Mouse (Mus musculus) forebrain, embryonic 16.5 days (tissue): ENCODE measurements around the gene Prelid3b. TPM values are rescaled to one million over a fixed set of nuclear protein-coding genes. Genes with fewer than 3 reads are reported as not detected.

Experiments used
- ATAC-seq: fragments of 200-750 bp; cut with Nextera tagmentation; 2 replicates; pipeline ENCODE4 v1.8.0; 2017; ENCODE audit warnings: mild to moderate bottlenecking, moderate library complexity
- H3K27ac ChIP-seq: fragments of 300-500 bp; sonication (generic); 2 replicates; pipeline ENCODE4 v1.5.1; 2014; ENCODE audit warnings: low read length, control low read depth
- H3K27me3 ChIP-seq: fragments of 300-500 bp; sonication (generic); replicated peaks from 2 replicates; pipeline ENCODE4 v1.6.1; 2014; ENCODE audit warnings: low read length; ENCODE audit not compliant: control insufficient read depth, insufficient read depth
- H3K36me3 ChIP-seq: fragments of 300-500 bp; sonication (generic); 2 replicates; pipeline ENCODE4 v1.6.1; 2014; ENCODE audit not compliant: control insufficient read depth, insufficient read depth
- H3K4me1 ChIP-seq: fragments of 300-500 bp; sonication (generic); replicated peaks from 2 replicates; pipeline ENCODE4 v1.6.1; 2014; ENCODE audit warnings: low read length; ENCODE audit not compliant: control insufficient read depth, insufficient read depth
- H3K4me2 ChIP-seq: fragments of 300-500 bp; sonication (generic); 2 replicates; pipeline ENCODE4 v1.6.1; 2014; ENCODE audit warnings: mild to moderate bottlenecking, low read length, control low read depth
- H3K4me3 ChIP-seq: fragments of 300-500 bp; sonication (generic); replicated peaks from 2 replicates; pipeline ENCODE4 v1.5.1; 2014; ENCODE audit warnings: mild to moderate bottlenecking, low read length, control low read depth
- H3K9ac ChIP-seq: fragments of 300-500 bp; sonication (generic); replicated peaks from 2 replicates; pipeline ENCODE4 v1.6.1; 2014; ENCODE audit warnings: low read depth, low read length, control low read depth
- H3K9me3 ChIP-seq: fragments of 300-500 bp; sonication (generic); 2 replicates; pipeline ENCODE4 v1.6.1; 2016; ENCODE audit warnings: low read length; ENCODE audit not compliant: control insufficient read depth
- WGBS: fragments of 180-500 bp; shearing (Covaris S2); extraction: QIAGEN DNeasy Blood & Tissue Kit; methylation state at CpG from one replicate; pipeline ENCODE4 v1.1.7; 2014; 5-methylcytosine and 5-hydroxymethylcytosine counted together
- polyA plus RNA-seq: library from polyadenylated mRNA; unstranded; fragments of >200 nt; fragmentation: Nextera tagmentation; extraction: Ambion mirVana; gene quantifications from 2 replicates; pipeline ENCODE4 v1.2.1, GENCODE M21; 2015

Gene Prelid3b
- polyA plus RNA-seq, result 120 and 121 TPM in 2 replicates

GRCm38 (mm10) chr2:174472818-174473549, at the start of gene Prelid3b:
Prelid3b (minus strand) TSS chr2:174473081.
- H3K4me3 ChIP-seq, result peak within 1 kb of the TSS; percentile 74
- H3K9me3 ChIP-seq, result no peaks in the 10 kb centered on the region
- H3K9ac ChIP-seq, result peak within 1 kb of the TSS; percentile 71
- H3K4me2 ChIP-seq, result peak within 1 kb of the TSS; percentile 82
- H3K27me3 ChIP-seq, result no peaks in the 10 kb centered on the region
- WGBS, result under 1% methylated on average over 53 of the region's 53 CpGs
- peaks cover 9% of the 10 kb centered on the region for H3K4me1 ChIP-seq
- H3K27ac ChIP-seq, result 0 out of 2 replicates have a peak within 1 kb of the TSS, but pooled peaks have one; percentile 15
- peak; percentile 99 for ATAC-seq
- H3K36me3 ChIP-seq, result no peaks in the 10 kb centered on the region

GRCm38 (mm10) chr2:174522134-174522533, 49.3 kb upstream of the Prelid3b start:
- H3K27me3 ChIP-seq, result no peaks in the 10 kb centered on the region
- H3K4me1 ChIP-seq, result no peaks in the 10 kb centered on the region
- no peak overlapping the region for H3K4me2 ChIP-seq
- 95% methylated on average over 3 of the region's 3 CpGs for WGBS
- H3K36me3 ChIP-seq, result no peaks in the 10 kb centered on the region
- H3K4me3 ChIP-seq, result no peak overlapping the region
- no peak overlapping the region for H3K9ac ChIP-seq
- no peak overlapping the region for H3K27ac ChIP-seq
- no peak for ATAC-seq
- no peaks in the 10 kb centered on the region for H3K9me3 ChIP-seq

- no peaks in the 10 kb centered on the region for H3K36me3 ChIP-seq
- H3K4me1 ChIP-seq, result no peaks in the 10 kb centered on the region
- H3K27ac ChIP-seq, result no peak overlapping the region
- H3K9me3 ChIP-seq, result no peaks in the 10 kb centered on the region
- H3K4me3 ChIP-seq, result no peak overlapping the region
- no peak for ATAC-seq
- 77% methylated on average over 8 of the region's 8 CpGs for WGBS
- no peaks in the 10 kb centered on the region for H3K27me3 ChIP-seq
- H3K4me2 ChIP-seq, result no peak overlapping the region
- no peak overlapping the region for H3K9ac ChIP-seq
These were observed 44.5 kb upstream of the Prelid3b start for GRCm38 (mm10) chr2:174517141-174518079.

GRCm38 (mm10) chr2:174514887-174515286, 42.0 kb upstream of the Prelid3b start:
- H3K9me3 ChIP-seq, result no peaks in the 10 kb centered on the region
- no peaks in the 10 kb centered on the region for H3K36me3 ChIP-seq
- H3K9ac ChIP-seq, result no peak overlapping the region
- H3K27ac ChIP-seq, result no peak overlapping the region
- no peaks in the 10 kb centered on the region for H3K4me1 ChIP-seq
- H3K4me3 ChIP-seq, result no peak overlapping the region
- ATAC-seq, result no peak
- 75% methylated on average over 4 of the region's 4 CpGs for WGBS
- H3K4me2 ChIP-seq, result no peak overlapping the region
- H3K27me3 ChIP-seq, result no peaks in the 10 kb centered on the region

DNA sequence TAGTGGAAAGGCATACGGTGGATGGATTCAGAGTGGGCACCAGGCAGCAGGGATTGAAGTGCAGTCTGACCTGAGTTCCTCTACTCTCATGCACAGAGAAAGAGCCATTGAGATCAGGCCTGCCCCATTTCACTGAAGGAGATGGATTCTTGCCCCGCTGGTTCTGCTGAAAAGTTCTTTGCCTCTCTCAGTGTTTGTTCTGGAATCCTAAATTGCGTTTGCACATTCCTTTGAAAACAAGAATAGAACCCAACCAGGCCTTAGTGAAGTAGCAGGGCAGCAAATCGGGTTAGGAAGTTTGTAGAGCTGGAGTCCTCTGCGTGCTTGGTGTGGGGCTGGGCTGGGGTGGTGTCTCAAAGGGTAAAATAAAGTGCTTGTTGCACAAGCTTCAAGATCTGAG, 40.9 kb upstream of the Prelid3b start:
- Histone ChIP-seq H3K4me3 (no peak overlapping the region), H3K4me2 (no peak overlapping the region), H3K9ac (no peak overlapping the region), H3K27me3 (no peaks in the 10 kb centered on the region), H3K9me3 (no peaks in the 10 kb centered on the region), H3K4me1 (no peaks in the 10 kb centered on the region), H3K27ac (no peak overlapping the region), H3K36me3 (no peaks in the 10 kb centered on the region)
- no peak for ATAC-seq
- WGBS, result 64% methylated on average over 5 of the region's 5 CpGs

- no peak overlapping the region for H3K27ac ChIP-seq
- no peak for ATAC-seq
- no peak overlapping the region for H3K4me3 ChIP-seq
- H3K9ac ChIP-seq, result no peak overlapping the region
- H3K36me3 ChIP-seq, result no peaks in the 10 kb centered on the region
- no peaks in the 10 kb centered on the region for H3K27me3 ChIP-seq
- 94% methylated on average over 8 of the region's 8 CpGs for WGBS
- no peaks in the 10 kb centered on the region for H3K9me3 ChIP-seq
- H3K4me1 ChIP-seq, result no peaks in the 10 kb centered on the region
- H3K4me2 ChIP-seq, result no peak overlapping the region
These were observed 36.9 kb upstream of the Prelid3b start for GRCm38 (mm10) chr2:174509825-174510224.

DNA sequence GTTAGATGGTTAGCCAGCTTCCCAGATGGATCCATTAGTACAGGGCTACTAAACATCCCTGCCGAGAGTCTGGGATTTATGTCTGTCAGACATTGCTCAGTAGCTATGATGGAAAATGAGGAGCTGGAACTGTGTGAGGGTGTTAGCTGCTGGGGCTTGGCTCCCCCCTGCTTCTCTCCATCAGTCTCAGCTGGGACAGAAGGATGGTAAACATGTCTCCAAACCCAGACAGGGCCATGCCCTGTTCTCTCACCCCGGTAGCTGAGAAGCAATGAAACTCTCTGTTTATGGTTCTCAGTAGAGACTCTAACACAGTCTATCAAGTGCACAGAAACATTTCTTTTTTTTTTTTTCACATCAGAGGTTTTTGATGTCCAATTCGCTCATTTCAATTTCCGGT, 35.1 kb upstream of the Prelid3b start:
- no peak overlapping the region for H3K4me3 ChIP-seq
- ATAC-seq, result no peak
- H3K27ac ChIP-seq, result no peak overlapping the region
- 81% methylated on average over 4 of the region's 4 CpGs for WGBS
- H3K36me3 ChIP-seq, result no peaks in the 10 kb centered on the region
- no peaks in the 10 kb centered on the region for H3K9me3 ChIP-seq
- H3K4me2 ChIP-seq, result no peak overlapping the region
- no peak overlapping the region for H3K9ac ChIP-seq
- H3K27me3 ChIP-seq, result no peaks in the 10 kb centered on the region
- no peaks in the 10 kb centered on the region for H3K4me1 ChIP-seq

- Histone ChIP-seq H3K36me3 (no peaks in the 10 kb centered on the region), H3K4me3 (no peak overlapping the region), H3K4me2 (no peak overlapping the region), H3K9ac (no peak overlapping the region), H3K27me3 (no peaks in the 10 kb centered on the region), H3K4me1 (peaks cover 4% of the 10 kb centered on the region; the same call in 1 of the 2 replicates), H3K27ac (no peak overlapping the region), H3K9me3 (no peaks in the 10 kb centered on the region)
- WGBS, result 86% methylated on average over 25 of the region's 25 CpGs
- ATAC-seq, result no peak
These were observed 30.1 kb upstream of the Prelid3b start for GRCm38 (mm10) chr2:174502831-174503460.

GRCm38 (mm10) chr2:174502321-174502720, 29.4 kb upstream of the Prelid3b start:
- H3K9me3 ChIP-seq, result no peaks in the 10 kb centered on the region
- 35% methylated on average over 5 of the region's 5 CpGs for WGBS
- peaks cover 4% of the 10 kb centered on the region; the same call in 1 of the 2 replicates for H3K4me1 ChIP-seq
- H3K4me3 ChIP-seq, result no peak overlapping the region
- ATAC-seq, result no peak
- H3K4me2 ChIP-seq, result no peak overlapping the region
- no peak overlapping the region for H3K27ac ChIP-seq
- H3K9ac ChIP-seq, result no peak overlapping the region
- no peaks in the 10 kb centered on the region for H3K27me3 ChIP-seq
- H3K36me3 ChIP-seq, result no peaks in the 10 kb centered on the region
